Mouse (Mus musculus) B cell, adult 2 months (primary cell): Measurements from ENCODE around the gene Med12l.
"Not testable (repeated sequence)": the region's sequence is repeated elsewhere in the genome, so short reads cannot be mapped to it uniquely, and the experiment has no call there.

Experiments used
- DNase-seq, 2 experiments: peaks; one replicate each; pipeline ENCODE4 v3.0.0; 2022

Med12l gene

DNA sequence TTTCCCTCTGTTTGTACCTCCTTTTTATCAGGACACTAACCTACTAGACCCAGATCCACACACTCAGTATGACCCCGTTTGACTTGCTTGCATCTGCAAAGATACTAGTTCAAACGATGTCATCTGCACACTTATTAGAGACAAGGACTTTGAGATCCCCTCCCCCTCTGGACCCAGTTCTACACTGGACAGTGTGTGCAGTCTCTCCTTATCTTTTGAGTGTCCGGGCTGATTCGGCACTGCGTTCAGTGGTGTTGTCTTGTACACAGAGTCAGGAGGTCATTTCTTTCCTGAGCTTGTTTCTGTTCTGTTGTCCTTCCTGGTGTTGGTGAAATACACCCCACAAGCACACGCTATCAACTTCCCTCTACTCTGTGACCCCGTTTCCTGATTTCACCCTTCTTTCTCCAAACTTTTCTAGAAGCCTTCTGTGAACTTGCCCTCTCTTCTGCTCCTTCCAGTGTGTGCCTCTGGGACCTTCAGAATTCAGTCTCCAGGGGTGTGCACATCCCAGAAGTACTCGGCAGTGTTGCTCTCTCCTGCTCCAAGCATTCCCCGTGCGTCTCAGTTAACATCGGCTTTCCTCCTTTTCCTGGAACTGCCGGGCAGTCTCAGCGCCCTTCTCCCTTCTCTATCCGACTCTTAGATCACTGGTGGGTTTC is 19.0 kb downstream of the Med12l start:
- DNase-seq: no peak

- DNase-seq: no peak
Measured at GRCm38 (mm10) chr3:59025193-59025535, 19.5 kb downstream of the Med12l start.

- no peak for DNase-seq
Measured at GRCm38 (mm10) chr3:59028696-59029095, 23.1 kb downstream of the Med12l start.

DNA sequence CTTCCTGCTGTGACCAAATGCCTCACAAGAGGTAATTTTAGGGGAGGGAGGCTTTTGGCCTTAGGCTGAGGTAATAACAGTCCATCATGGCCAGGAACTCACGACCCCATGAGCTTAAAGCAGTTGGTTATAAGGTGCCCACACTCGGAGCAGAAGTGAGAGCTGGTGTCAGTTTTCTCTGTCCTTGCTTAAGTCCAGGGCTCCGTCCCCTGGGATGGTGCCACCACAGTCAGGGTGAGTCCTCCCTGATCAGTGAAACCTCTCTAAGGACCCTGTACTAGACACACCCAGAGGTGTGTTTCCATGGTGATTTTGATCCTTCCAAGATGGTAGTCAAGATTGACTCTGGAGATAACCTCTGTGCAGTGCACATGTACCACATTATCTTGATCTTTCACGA is 25.4 kb downstream of the Med12l start:
- DNase-seq: no peak

DNA sequence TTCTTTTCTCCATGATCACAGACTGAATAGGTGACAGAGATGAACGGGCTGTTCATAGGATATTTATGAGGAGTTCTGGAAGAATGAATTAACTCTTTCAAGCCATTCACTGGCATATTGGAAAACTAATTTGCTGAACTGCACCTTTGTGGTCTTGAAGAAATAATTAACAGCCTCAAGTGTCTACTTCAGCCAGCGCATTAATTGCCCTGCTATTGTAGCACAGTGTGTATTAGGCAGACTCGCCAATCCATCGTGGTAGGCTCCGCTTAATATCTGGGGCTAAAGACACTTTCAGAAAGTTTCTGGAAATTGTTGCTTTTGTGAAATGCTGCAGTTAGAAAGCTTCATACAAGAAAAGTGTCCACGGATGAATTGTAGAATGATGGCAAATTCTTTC is 35.9 kb downstream of the Med12l start:
- DNase-seq: no peak

- DNase-seq: peak; percentile 70 to 73
Measured at GRCm38 (mm10) chr3:59054834-59055535, 49.4 kb downstream of the Med12l start.

- DNase-seq: peak; percentile 62 to 63
Measured at GRCm38 (mm10) chr3:59059022-59059541, 53.5 kb downstream of the Med12l start.

GRCm38 (mm10) chr3:59060131-59060530 is 54.5 kb downstream of the Med12l start:
- no peak for DNase-seq

DNA sequence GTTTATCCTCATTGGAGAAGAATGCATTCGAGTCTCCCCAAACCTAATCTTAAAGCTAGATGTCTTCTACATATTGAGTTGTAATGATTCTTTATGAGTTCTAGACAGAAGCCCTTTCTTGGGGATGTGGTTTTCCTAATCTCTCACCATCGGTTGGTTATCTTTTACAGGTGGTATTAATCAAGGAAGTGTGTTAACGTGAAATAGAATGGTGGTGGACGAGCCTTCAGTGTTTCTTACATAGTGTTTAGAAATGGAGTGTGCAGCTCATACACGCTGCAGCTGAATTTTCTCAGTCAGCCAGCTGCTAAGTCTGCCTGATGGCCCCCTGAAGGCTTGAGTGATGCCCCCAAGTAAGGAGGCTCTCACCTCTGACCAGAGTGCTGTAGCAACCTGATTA is 56.5 kb downstream of the Med12l start:
- no peak for DNase-seq

- no peak for DNase-seq
Measured at GRCm38 (mm10) chr3:59063431-59063830, 57.8 kb downstream of the Med12l start.

GRCm38 (mm10) chr3:59065937-59066336 is 60.3 kb downstream of the Med12l start:
- no peak for DNase-seq

DNA sequence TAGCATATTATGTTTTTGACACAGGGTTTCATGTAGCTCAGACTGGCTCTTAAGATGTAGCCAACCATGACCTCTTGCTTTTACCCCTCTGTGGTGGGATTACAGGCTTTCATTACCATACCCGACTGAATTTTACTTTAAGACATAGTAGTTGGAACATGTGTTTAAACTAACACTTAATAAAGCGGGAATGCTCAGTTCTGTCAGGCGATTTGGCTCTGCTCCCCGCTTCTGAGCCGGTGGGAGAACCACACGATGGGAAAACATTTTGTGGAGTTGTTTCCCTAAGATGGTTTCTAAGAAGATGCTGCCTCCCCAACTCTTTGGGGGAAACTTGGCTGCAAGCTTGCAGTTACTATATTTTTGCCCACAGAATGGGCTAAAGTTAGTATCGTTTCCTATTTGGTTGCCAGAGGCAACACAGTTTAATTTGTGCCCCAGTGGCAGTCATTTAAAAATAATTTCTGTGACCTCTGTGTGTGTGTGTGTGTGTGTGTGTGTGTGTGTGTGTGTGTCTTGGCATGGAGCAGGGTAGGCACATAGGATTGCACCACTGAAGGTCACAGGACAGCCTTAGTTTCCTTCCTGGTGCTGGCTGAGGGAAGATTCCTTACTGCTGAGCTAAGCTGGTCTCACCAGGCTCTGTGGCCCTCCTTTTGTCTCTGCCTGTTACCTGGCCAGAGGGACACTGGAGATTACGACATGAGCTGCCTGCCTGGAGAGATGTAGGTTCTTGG is 61.1 kb downstream of the Med12l start:
- no peak for DNase-seq

DNA sequence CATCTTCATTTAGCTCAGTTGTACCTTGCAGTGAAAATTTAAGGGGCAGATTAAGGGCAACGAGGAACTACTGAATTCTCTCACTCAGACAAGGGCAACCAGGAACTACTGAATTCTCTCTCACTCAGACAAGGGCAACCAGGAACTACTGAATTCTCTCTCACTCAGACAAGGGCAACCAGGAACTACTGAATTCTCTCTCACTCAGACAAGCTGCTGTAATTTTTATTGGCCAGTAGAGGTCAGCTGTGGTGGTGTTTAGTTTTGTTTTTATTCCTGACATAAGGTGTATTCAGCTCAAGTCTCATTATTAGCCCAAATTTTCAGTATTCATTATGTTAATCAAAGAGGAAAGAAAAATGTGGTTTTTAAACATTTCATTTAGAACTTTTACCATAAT is 63.4 kb downstream of the Med12l start:
- not testable (repeated sequence) for DNase-seq

- peak; percentile 56 to 59 for DNase-seq
Measured at GRCm38 (mm10) chr3:59077278-59077677, 71.7 kb downstream of the Med12l start.

GRCm38 (mm10) chr3:59078585-59078984 is 73.0 kb downstream of the Med12l start:
- no peak for DNase-seq

DNA sequence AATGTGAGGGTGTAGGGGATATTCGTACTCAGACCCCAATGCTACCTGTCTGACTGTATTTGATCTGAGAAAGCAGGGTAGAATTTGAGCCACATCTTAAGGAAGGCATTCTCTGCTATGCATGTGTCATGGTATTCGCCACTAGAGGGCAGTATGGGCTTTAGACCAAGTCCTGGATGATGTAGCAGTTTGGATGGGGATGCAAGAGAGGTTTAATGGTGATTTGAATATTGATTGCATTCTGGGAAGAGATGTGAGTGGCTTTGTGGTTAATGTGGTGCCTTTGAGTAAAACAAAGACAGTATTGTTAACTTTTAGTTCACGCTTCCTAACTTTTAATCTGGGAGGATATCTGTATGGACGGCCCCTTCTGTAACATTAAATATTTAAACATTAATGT is 73.7 kb downstream of the Med12l start:
- peak; percentile 77 to 80 for DNase-seq

DNA sequence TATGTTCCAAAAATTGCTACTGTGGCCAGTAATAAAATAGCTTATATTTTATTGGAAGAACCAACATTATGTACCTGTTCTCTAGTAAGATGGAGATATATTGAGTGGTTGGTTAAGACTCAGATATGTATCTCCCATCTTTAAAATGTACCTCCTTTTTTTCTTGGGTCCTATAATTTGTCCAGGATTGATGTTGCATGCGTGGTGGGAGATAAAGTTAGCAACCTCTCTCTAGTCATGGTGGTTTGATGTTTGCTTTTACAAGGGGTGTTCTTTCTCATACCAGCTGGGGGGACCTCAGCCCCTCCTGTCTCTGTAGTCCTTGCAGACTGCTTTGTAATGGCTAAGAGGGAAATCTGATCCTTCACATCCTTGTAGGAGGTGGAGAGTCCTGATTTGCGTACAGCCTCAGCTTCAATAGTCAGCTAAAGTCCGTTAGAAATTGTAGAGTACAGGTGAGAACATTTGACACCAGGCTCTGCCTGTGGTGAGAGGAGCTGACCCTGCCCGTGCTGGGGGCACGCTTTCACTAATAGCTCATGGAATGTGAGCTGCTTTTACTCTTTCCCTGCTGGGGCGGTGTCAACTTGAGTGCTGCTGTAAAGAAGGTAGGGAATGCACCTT is 74.8 kb downstream of the Med12l start:
- no peak for DNase-seq

GRCm38 (mm10) chr3:59080919-59081318 is 75.3 kb downstream of the Med12l start:
- peak; percentile 67 to 72 for DNase-seq

DNA sequence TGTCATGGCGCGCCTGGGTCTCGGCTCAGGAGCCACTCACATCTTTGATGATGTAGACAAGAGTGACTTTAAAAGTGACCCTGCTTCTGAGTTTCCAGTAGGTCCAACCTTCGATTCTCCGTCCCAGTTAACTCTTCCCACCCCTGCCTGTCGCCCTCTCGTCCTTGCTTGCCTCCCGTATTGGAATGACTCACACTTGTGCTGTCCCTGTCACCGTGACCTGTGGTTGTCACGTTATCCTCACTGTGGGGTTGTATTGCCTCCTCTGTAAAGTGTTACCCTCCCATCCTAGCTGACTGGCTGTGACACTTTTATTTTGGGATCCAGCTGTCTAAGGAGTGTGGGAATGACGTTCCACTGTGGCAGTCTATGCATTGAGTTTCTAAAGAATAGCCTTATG is 87.1 kb downstream of the Med12l start:
- DNase-seq: no peak

GRCm38 (mm10) chr3:59097421-59097820 is 91.8 kb downstream of the Med12l start:
- no peak for DNase-seq

GRCm38 (mm10) chr3:59098540-59098939 is 92.9 kb downstream of the Med12l start:
- no peak for DNase-seq

DNA sequence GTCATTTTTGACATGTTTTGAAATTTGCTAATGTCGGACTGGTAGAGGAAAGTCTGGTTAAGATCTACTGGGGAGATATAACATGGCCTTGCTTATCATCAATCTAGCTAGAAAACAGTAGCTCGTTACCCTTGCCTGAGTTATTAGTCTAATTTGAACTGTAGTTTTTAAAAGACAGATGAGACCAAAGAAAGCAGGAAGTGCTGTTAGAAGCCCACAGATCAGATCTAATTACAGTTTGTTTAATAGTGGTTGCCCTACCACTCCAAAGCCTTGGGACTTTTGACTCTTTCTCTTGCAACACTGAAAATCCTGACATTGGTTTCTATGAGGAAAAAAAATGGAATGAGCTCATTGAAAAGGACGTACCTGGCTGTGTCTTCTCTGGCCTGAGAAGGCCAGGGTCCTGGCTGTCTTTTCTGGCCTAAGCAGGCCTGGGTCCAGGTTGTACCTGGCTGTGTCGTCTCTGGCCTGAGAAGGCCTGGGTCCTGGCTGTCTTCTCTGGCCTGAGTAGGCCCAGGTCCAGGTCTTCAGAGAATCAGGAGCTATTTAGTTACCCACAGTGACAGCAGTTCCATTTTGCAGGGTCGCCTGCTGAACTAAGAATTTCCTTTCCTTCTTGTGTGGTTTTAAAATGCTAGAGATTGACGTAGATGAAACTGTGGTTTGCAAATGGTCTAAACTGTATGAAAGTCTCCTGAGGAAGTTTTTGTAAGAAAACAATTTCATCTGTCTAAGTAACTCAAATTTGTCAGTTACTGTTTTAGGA is 95.8 kb downstream of the Med12l start, which contains the start of gene Gpr171:
Gpr171 (minus strand) TSS at position 604 of the 769 bp plus-strand sequence.
- DNase-seq: peak; percentile 64 to 67
